Mouse (Mus musculus) hindbrain, embryonic 13.5 days (tissue): ENCODE data around the gene Arhgef11. TPM values are rescaled to one million over a fixed set of nuclear protein-coding genes. Genes with fewer than 3 reads are reported as not detected.
A peak's percentile ranks its signal among the peaks of the same experiment; 100 is the strongest.
"Not testable (repeated sequence)": the region's sequence is repeated elsewhere in the genome, so short reads cannot be mapped to it uniquely, and the experiment has no call there.

ENCODE experiments used
- ATAC-seq: fragments of 200-750 bp; cut with Nextera tagmentation; 2 replicates; pipeline ENCODE4 v1.8.0; 2017; ENCODE audit warnings: moderate TSS enrichment; ENCODE audit not compliant: low FRiP score
- H3K27ac ChIP-seq: fragments of 300-500 bp; sonication (generic); 2 replicates; pipeline ENCODE4 v1.5.1; 2015; ENCODE audit warnings: inconsistent platforms, mild to moderate bottlenecking, moderate library complexity
- H3K27me3 ChIP-seq: fragments of 300-500 bp; sonication (generic); 2 replicates; pipeline ENCODE4 v1.6.1; 2015; ENCODE audit warnings: mild to moderate bottlenecking, inconsistent platforms
- H3K36me3 ChIP-seq: fragments of 300-500 bp; sonication (generic); 2 replicates; pipeline ENCODE4 v1.6.1; 2015; ENCODE audit warnings: mild to moderate bottlenecking, inconsistent platforms
- H3K4me1 ChIP-seq: fragments of 300-500 bp; sonication (generic); replicated peaks from 2 replicates; pipeline ENCODE4 v1.6.1; 2015; ENCODE audit warnings: inconsistent platforms
- H3K4me2 ChIP-seq: fragments of 300-500 bp; sonication (generic); 2 replicates; pipeline ENCODE4 v1.6.1; 2015; ENCODE audit warnings: inconsistent platforms, mild to moderate bottlenecking, moderate library complexity
- H3K4me3 ChIP-seq: fragments of 300-500 bp; sonication (generic); 2 replicates; pipeline ENCODE4 v1.5.1; 2015; ENCODE audit warnings: mild to moderate bottlenecking, inconsistent platforms
- H3K9ac ChIP-seq: fragments of 300-500 bp; sonication (generic); 2 replicates; pipeline ENCODE4 v1.6.1; 2015; ENCODE audit warnings: mild to moderate bottlenecking, inconsistent platforms
- H3K9me3 ChIP-seq: fragments of 300-500 bp; sonication (generic); 2 replicates; pipeline ENCODE4 v1.6.1; 2016; ENCODE audit warnings: inconsistent platforms
- WGBS: fragments of 180-500 bp; shearing (Covaris S2); methylation state at CpG from one replicate; pipeline ENCODE4 v1.1.7; 2015; 5-methylcytosine and 5-hydroxymethylcytosine counted together
- polyA plus RNA-seq: library from polyadenylated mRNA; unstranded; fragments of >200 nt; fragmentation: Nextera tagmentation; extraction: Ambion mirVana; gene quantifications from 2 replicates; pipeline ENCODE4 v1.2.1, GENCODE M21; 2015

Gene Arhgef11
- polyA plus RNA-seq: 22.8 and 24.6 TPM in 2 replicates

DNA sequence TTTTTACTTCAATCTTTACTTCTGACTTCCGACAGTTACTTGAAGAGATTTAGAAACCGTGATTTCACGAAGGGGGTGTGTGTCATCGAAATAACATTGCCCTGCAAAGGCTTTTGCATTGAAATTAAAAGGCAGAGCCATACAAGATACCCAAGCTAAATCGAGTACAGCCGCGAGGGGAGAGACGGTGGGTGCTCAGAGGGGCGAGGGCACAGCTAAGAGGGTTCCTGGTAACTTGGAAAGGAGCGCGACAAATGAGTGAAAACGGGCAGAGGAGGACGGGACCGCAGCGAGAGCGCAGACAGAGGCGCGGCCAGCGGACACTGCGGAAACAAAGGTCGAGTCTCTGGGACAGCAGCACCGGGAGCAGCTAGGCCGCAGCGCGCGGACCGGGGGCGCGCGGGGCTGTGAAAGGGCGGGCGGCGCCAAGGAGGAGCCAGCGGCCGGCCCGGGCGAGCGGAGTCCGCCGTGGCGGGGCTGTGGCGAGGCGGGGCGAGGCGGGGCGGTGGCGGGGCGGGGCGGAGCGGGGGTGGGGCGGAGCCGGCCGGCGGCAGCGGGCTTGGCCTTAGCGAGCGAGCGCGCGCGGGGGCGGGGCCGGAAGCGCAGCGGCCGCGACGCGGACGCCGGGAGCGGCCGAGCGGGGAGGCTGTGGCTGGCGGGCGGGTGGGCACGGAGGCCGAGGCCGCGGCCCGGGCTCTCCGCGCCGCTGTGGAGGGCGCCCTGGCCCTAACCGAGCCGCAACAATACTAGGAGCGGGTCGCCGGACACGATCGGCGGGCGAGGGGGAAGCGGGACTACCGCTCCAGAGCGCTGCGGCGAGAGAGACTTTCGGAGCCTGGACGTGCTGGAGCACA is at the start of gene Arhgef11:
TSS of gene Arhgef11 (plus strand) at position 603 of the 854 bp plus-strand sequence.
- H3K4me1 ChIP-seq: peaks cover 49% of the 10 kb centered on the region
- peak within 1 kb of the TSS; percentile 74 for H3K4me3 ChIP-seq
- H3K27me3 ChIP-seq: no peaks in the 10 kb centered on the region
- no peaks in the 10 kb centered on the region for H3K9me3 ChIP-seq
- peak within 1 kb of the TSS; percentile 92 for H3K9ac ChIP-seq
- WGBS: 1% methylated on average over 78 of the region's 101 CpGs
- peak; percentile 91 for ATAC-seq
- H3K4me2 ChIP-seq: peak within 1 kb of the TSS; percentile 99
- no peaks in the 10 kb centered on the region for H3K36me3 ChIP-seq
- H3K27ac ChIP-seq: peak within 1 kb of the TSS; percentile 95

- WGBS: 90% methylated on average over 5 of the region's 5 CpGs
- Histone ChIP-seq H3K4me2 (no peak overlapping the region), H3K9ac (no peak overlapping the region), H3K4me1 (peaks cover 16% of the 10 kb centered on the region), H3K27ac (no peak overlapping the region), H3K9me3 (no peaks in the 10 kb centered on the region), H3K4me3 (no peak overlapping the region), H3K27me3 (no peaks in the 10 kb centered on the region), H3K36me3 (no peaks in the 10 kb centered on the region)
- no peak for ATAC-seq
These were observed 48.7 kb upstream of the Arhgef11 start for GRCm38 (mm10) chr3:87568681-87569080.

GRCm38 (mm10) chr3:87575766-87576165 is 41.6 kb upstream of the Arhgef11 start:
- ATAC-seq: no peak
- WGBS: 40% methylated on average over 6 of the region's 6 CpGs
- no peak overlapping the region for H3K4me2 ChIP-seq

DNA sequence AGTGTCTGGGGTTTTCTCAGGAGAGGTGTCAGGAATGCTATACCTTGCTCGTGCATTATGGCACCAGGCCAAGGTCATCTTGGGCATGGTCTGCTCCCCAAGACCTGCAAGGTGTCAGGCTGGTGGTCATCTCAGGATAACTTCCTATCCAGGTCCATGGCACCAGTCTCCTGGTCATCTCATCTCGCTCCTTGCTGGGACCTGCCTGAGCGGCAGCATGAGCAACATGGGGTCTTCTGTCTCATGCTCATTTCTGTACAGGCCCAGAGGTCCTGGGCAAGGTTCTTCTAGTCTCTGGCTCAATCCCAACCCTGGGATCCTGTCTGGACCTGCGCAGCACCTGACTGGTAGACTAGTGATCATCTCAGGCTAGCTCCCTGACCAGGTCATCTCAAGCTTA is 35.1 kb upstream of the Arhgef11 start:
- no peak overlapping the region for H3K4me2 ChIP-seq
- no peak overlapping the region for H3K9ac ChIP-seq
- ATAC-seq: no peak
- H3K4me3 ChIP-seq: no peak overlapping the region
- no peaks in the 10 kb centered on the region for H3K27me3 ChIP-seq
- WGBS: 94% methylated on average over 4 of the region's 4 CpGs
- 0 out of 2 replicates have a peak, but pooled peaks cover 5% of the 10 kb centered on the region for H3K9me3 ChIP-seq
- H3K36me3 ChIP-seq: no peaks in the 10 kb centered on the region
- no peak overlapping the region for H3K27ac ChIP-seq
- H3K4me1 ChIP-seq: no peaks in the 10 kb centered on the region

More at GRCm38 (mm10) chr3:87575766-87576165, 41.6 kb upstream of the Arhgef11 start:
- Histone ChIP-seq H3K27ac (no peak overlapping the region), H3K9ac (no peak overlapping the region), H3K4me1 (no peaks in the 10 kb centered on the region), H3K4me3 (no peak overlapping the region), H3K36me3 (no peaks in the 10 kb centered on the region), H3K9me3 (0 out of 2 replicates have a peak, but pooled peaks cover under 1% of the 10 kb centered on the region), H3K27me3 (no peaks in the 10 kb centered on the region)

GRCm38 (mm10) chr3:87593793-87594192 is 23.6 kb upstream of the Arhgef11 start:
- ATAC-seq: no peak
- WGBS: 73% methylated on average over 5 of the region's 5 CpGs

DNA sequence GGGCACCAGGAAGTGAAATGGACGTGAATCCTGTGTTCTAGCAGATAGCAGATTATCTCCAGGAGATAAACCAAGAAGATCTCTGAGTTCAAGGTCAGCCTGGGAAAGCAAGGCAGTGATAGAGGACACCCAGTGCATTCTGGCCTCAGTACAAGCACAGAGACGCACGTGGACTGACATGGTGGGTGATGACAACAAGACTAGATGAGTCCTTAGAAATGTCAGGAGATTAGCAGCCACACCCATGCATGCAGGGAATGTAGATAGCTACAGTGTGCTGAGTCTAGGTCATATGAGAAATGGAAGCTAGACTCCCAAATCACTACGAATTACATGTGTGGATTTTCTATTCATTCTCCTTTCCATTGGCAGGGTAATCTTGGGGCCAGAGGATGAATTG is 22.0 kb upstream of the Arhgef11 start:
- not testable (repeated sequence) for H3K9me3 ChIP-seq, H3K9ac ChIP-seq, H3K27ac ChIP-seq, H3K27me3 ChIP-seq, H3K4me3 ChIP-seq, H3K36me3 ChIP-seq, H3K4me2 ChIP-seq, H3K4me1 ChIP-seq, ATAC-seq
- 85% methylated on average over 4 of the region's 4 CpGs for WGBS

More at GRCm38 (mm10) chr3:87593793-87594192, 23.6 kb upstream of the Arhgef11 start:
- Histone ChIP-seq H3K9me3 (no peaks in the 10 kb centered on the region; the same call in 1 of the 2 replicates), H3K4me1 (no peaks in the 10 kb centered on the region), H3K27ac (no peak overlapping the region), H3K4me3 (no peak overlapping the region), H3K4me2 (no peak overlapping the region), H3K36me3 (no peaks in the 10 kb centered on the region), H3K9ac (no peak overlapping the region), H3K27me3 (no peaks in the 10 kb centered on the region)

DNA sequence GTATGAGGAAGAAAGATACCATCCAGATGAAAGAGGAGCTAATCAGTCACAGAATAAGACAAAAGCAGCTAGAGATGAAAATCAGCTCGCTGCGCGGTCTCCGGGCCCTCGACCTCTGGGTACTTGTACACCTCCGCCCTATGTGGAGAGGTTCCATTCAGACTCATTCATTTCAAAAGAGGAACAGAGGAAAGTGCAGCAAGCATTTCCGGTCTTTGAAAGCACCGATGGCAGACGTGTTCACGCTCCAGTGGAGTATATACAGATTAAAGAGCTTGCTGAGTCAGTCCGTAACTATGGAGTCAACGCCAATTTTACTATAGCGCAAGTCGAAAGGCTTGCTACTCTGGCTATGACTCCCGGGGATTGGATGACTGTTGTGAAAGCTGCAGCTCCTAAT is 16.3 kb upstream of the Arhgef11 start:
- ATAC-seq, H3K27me3 ChIP-seq, H3K4me2 ChIP-seq, H3K36me3 ChIP-seq, H3K9ac ChIP-seq, H3K4me1 ChIP-seq, H3K4me3 ChIP-seq, H3K27ac ChIP-seq: not testable (repeated sequence)
- peaks cover 34% of the 10 kb centered on the region for H3K9me3 ChIP-seq
- 92% methylated on average over 15 of the region's 15 CpGs for WGBS

- ATAC-seq: no peak
- Histone ChIP-seq H3K27me3 (no peaks in the 10 kb centered on the region), H3K27ac (no peak overlapping the region; the same call in 1 of the 2 replicates), H3K4me2 (peak overlapping the region; percentile 99), H3K36me3 (no peaks in the 10 kb centered on the region), H3K4me3 (peak overlapping the region; percentile 74; the same call in 1 of the 2 replicates), H3K9ac (peak overlapping the region; percentile 92; the same call in 1 of the 2 replicates), H3K4me1 (peaks cover 41% of the 10 kb centered on the region), H3K9me3 (no peaks in the 10 kb centered on the region)
- WGBS: 60% methylated on average over 4 of the region's 4 CpGs
These were observed 1.0 kb upstream of the Arhgef11 start for GRCm38 (mm10) chr3:87616354-87616753.

DNA sequence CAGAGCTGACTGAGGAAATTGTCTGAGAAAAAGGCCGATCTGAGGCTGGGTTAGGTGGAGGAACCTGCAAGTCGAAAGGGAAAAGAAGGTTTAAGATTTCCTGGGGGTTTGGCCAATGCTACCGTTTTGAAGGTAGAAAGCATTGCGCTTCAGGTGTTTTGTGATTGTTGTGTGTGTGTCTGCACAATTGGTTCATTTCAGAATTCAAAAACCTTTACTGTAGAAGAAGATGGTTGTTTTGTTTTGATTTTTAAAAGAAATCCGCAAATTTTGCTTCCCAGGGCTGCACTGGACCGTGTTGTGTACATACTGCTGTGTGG is 412 bp downstream of the Arhgef11 start:
- peak overlapping the region; percentile 92 for H3K9ac ChIP-seq
- H3K4me2 ChIP-seq: peak overlapping the region; percentile 99
- under 1% methylated on average over 6 of the region's 6 CpGs for WGBS
- H3K4me1 ChIP-seq: peaks cover 54% of the 10 kb centered on the region
- ATAC-seq: no peak
- H3K36me3 ChIP-seq: no peaks in the 10 kb centered on the region
- no peaks in the 10 kb centered on the region for H3K27me3 ChIP-seq
- peak overlapping the region; percentile 95 for H3K27ac ChIP-seq
- peak overlapping the region; percentile 74 for H3K4me3 ChIP-seq
- H3K9me3 ChIP-seq: no peaks in the 10 kb centered on the region

GRCm38 (mm10) chr3:87618240-87618639 is 881 bp downstream of the Arhgef11 start:
- WGBS: 7% methylated on average over 3 of the region's 3 CpGs
- Histone ChIP-seq H3K4me3 (peak overlapping the region; percentile 74), H3K4me2 (peak overlapping the region; percentile 99), H3K4me1 (peaks cover 58% of the 10 kb centered on the region), H3K9ac (peak overlapping the region; percentile 92), H3K9me3 (no peaks in the 10 kb centered on the region), H3K27ac (peak overlapping the region; percentile 95), H3K27me3 (no peaks in the 10 kb centered on the region), H3K36me3 (no peaks in the 10 kb centered on the region)
- no peak for ATAC-seq

DNA sequence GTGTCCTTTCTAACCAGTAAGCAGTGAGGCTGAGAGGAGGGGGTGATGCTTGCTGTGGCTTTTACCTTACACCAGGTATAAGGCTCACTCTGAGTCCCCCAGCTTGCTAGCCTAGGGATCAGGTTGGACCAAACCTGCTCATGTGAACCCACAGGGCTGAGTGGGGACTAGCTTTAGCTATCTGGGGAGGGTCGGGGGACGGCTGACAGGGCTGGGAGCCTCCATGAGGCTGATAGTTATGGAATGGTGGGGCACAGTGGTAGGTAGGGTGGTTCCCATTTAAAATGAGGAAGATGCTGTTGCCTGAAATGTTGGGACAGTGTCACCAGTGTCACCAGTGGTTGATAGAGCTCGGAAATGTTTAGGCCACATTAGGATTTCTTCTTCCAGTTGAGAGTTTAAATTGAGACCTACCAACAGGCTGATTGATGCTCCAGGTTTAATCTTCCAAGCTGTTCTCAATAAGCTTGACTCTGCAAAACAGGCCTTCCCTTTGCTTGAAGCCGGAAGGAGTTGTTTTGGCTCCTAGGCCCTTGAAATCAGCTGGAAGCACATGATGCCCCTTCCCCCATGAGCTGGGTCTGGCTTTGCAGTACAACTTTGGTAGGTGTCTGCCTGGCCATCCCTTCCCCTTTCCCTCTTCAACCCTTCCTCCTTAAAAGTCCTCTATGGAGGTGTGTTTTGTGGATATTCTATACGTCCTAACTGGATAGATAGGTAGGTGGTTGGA is 1.8 kb downstream of the Arhgef11 start:
- H3K4me1 ChIP-seq: peaks cover 59% of the 10 kb centered on the region
- no peak for ATAC-seq
- peak overlapping the region; percentile 92 for H3K9ac ChIP-seq
- WGBS: 51% methylated on average over 5 of the region's 5 CpGs
- H3K36me3 ChIP-seq: no peaks in the 10 kb centered on the region
- peak overlapping the region; percentile 74 for H3K4me3 ChIP-seq
- H3K27me3 ChIP-seq: no peaks in the 10 kb centered on the region
- peak overlapping the region; percentile 99 for H3K4me2 ChIP-seq
- no peak overlapping the region for H3K27ac ChIP-seq
- H3K9me3 ChIP-seq: no peaks in the 10 kb centered on the region

DNA sequence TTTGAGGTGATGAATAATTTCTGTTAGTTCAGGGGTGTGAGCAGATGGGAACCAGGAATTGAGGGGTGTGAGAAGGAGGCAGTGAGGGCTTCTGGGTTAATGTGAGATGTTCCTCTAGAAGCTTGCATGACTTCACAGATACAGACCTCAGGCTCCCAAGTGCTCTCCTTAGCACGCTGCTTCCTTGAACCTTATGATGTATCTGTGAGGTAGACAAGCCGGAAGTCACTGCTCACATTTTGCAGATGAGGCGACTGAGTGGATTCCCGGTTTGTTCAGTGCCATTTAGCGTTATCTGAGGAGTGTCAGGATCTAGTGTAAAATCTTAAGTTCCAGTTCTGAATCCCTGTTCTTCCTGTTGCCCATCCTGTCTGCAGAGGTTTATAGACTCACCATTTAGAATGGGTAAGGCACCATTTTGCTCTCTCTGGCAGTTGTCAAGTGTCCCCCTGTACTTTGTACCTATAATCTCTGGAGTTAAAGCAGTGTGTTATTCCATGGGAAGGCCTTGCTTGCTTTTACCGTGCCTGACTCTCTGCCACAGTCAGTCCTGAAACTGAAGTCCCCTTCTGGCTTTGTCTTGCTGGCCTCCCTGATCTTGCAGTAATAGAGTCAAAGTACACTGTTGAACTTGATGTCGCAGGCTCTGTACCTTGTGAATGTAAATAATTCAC is 3.0 kb downstream of the Arhgef11 start:
- no peak for ATAC-seq
- peak overlapping the region; percentile 74 for H3K4me3 ChIP-seq
- H3K9ac ChIP-seq: peak overlapping the region; percentile 92
- H3K36me3 ChIP-seq: no peaks in the 10 kb centered on the region
- no peaks in the 10 kb centered on the region for H3K27me3 ChIP-seq
- WGBS: 68% methylated on average over 7 of the region's 7 CpGs
- H3K4me2 ChIP-seq: peak overlapping the region; percentile 99
- H3K27ac ChIP-seq: no peak overlapping the region
- no peaks in the 10 kb centered on the region for H3K9me3 ChIP-seq
- peaks cover 64% of the 10 kb centered on the region for H3K4me1 ChIP-seq
